Comparison of ENCODE assay signal across 8 mouse cellular contexts in the genomic region with DNA sequence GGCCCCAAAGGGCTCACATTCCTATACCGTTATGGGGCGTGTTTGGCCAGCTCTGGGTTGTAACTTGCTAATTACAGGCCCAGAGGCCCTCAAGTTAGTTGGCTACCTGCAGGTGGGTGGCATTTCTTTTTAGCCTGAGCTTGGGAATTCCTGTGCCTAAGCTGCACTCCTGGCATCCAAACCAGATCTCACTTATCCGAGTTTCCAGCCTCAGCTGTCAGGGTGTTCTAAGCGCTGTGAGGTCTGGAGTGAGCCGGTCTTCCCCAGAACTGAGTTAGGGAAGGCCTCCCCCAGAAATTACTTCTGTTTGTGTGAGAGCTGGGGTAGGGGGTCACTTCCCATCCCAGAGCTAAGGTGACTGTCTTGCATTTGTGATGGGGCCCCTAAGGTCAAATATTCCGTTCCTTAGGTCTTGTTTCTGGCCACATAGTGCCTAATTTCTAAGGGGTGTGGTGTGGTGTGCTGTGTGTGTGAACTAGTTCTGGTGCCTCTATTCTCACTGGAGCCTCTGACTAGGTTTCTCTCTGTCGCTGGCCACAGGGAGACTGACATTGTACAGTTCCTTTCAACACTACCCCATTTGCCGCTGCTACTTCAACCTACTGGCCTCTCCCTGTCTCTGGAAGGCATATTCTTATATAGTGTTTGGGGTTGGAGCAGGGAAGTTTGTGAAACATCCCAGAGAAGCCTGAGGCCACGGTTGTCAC. TPM values are rescaled to one million over a fixed set of nuclear protein-coding genes. Genes with fewer than 3 reads are reported as not detected.
A peak's percentile ranks its signal among the peaks of the same experiment; 100 is the strongest.
DNase-seq lines count a peak whose midpoint lies in the region; ATAC-seq and TF ChIP-seq lines count a peak whose summit lies in the region.

No protein-coding gene starts in this region.

- no peak for DNase-seq in left cerebral cortex, adult 2 months (ENCODE audit: extremely low spot score in 1 of 2, low spot score in 2 of 2)
- DNase-seq in left cerebral cortex, postnatal 10 days (ENCODE audit: extremely low spot score in 1 of 2, low spot score in 2 of 2): no peak
- DNase-seq in embryonic facial prominence, embryonic 11.5 days (ENCODE audit: low spot score): no peak
- DNase-seq in neural tube, embryonic 11.5 days (ENCODE audit: low spot score): no peak
- no peak for DNase-seq in left cerebral cortex, postnatal 36 days (ENCODE audit: low spot score in 2 of 2)
- no peak for DNase-seq in cerebellum, adult 9-10 months
- no peak for DNase-seq in kidney, postnatal 36 days

- no peak for ATAC-seq in embryonic facial prominence, embryonic 11.5 days (replicated peaks; ENCODE audit: insufficient number of reproducible peaks, low FRiP score, low TSS enrichment, low read depth)
- ATAC-seq in inflammation-experienced regulatory T-cells, adult 6 months: peak; percentile 14
- ATAC-seq in neural tube, embryonic 11.5 days (ENCODE audit: insufficient read depth, low FRiP score, low TSS enrichment): no peak

- H3K4me2 ChIP-seq in embryonic facial prominence, embryonic 11.5 days (ENCODE audit: low read depth, low read length): peak overlapping the region; percentile 68
- peak overlapping the region; percentile 68 for H3K4me2 ChIP-seq in neural tube, embryonic 11.5 days (ENCODE audit: low read depth)

- H3K27me3 ChIP-seq in embryonic facial prominence, embryonic 11.5 days (ENCODE audit: control insufficient read depth, insufficient read depth, low read length): no peaks in the 10 kb centered on the region
- no peaks in the 10 kb centered on the region for H3K27me3 ChIP-seq in neural tube, embryonic 11.5 days (ENCODE audit: control insufficient read depth, insufficient read depth, low read length)

- no peaks in the 10 kb centered on the region for H3K36me3 ChIP-seq in embryonic facial prominence, embryonic 11.5 days (replicated peaks; ENCODE audit: control insufficient read depth, insufficient read depth, low read depth, low read length)
- H3K36me3 ChIP-seq in neural tube, embryonic 11.5 days (ENCODE audit: control insufficient read depth, insufficient read depth, low read length): peaks cover 8% of the 10 kb centered on the region

- H3K4me3 ChIP-seq in left cerebral cortex, adult 2 months: peak overlapping the region; percentile 72
- H3K4me3 ChIP-seq in embryonic facial prominence, embryonic 11.5 days (ENCODE audit: low read depth, low read length): peak overlapping the region; percentile 95
- H3K4me3 ChIP-seq in neural tube, embryonic 11.5 days (ENCODE audit: low read depth, low read length): peak overlapping the region; percentile 80

- 13% methylated on average over 9 of the region's 9 CpGs for WGBS in embryonic facial prominence, embryonic 11.5 days
- WGBS in neural tube, embryonic 11.5 days: 13% methylated on average over 9 of the region's 9 CpGs

- no peaks in the 10 kb centered on the region for H3K9me3 ChIP-seq in embryonic facial prominence, embryonic 11.5 days (replicated peaks; ENCODE audit: control insufficient read depth, low read length)
- H3K9me3 ChIP-seq in neural tube, embryonic 11.5 days (ENCODE audit: control insufficient read depth, low read length): no peaks in the 10 kb centered on the region

- H3K9ac ChIP-seq in embryonic facial prominence, embryonic 11.5 days (replicated peaks; ENCODE audit: low read length): peak overlapping the region; percentile 100
- H3K9ac ChIP-seq in neural tube, embryonic 11.5 days (ENCODE audit: low read length): peak overlapping the region; percentile 97

- H3K4me1 ChIP-seq in embryonic facial prominence, embryonic 11.5 days (ENCODE audit: control insufficient read depth, insufficient read depth, low read length): no peaks in the 10 kb centered on the region; the same call in none of the 2 replicates
- peaks cover 18% of the 10 kb centered on the region; the same call in 1 of the 2 replicates for H3K4me1 ChIP-seq in neural tube, embryonic 11.5 days (ENCODE audit: control insufficient read depth, insufficient read depth, low read length)

- TF ChIP-seq CTCF in left cerebral cortex, adult 2 months (IDR thresholded peaks at IDR 0.05): no peak

- intact Hi-C loops in left cerebral cortex, adult 2 months (cut with DNase I): no loop called here
- intact Hi-C loops in left cerebral cortex, postnatal 10 days (cut with DNase I): no loop called here
- intact Hi-C loops in left cerebral cortex, postnatal 36 days (cut with DNase I): no loop called here

- peak overlapping the region; percentile 85 for H3K27ac ChIP-seq in left cerebral cortex, adult 2 months
- H3K27ac ChIP-seq in embryonic facial prominence, embryonic 11.5 days (replicated peaks; ENCODE audit: low read depth, low read length): peak overlapping the region; percentile 94
- H3K27ac ChIP-seq in neural tube, embryonic 11.5 days (ENCODE audit: low read depth, low read length): peak overlapping the region; percentile 89; the same call in 1 of the 2 replicates

RNA-seq across cellular contexts. Expression of a gene that starts 1.4 kb away (rescaled TPM):
- total RNA-seq in left cerebral cortex, adult 2 months (2021): 10 to 100 TPM; 37.4 to 42.2 TPM
- total RNA-seq in left cerebral cortex, postnatal 10 days (2021): 10 to 100 TPM; 39.2 to 40.3 TPM
- 117 and 118 TPM in 2 replicates for polyA plus RNA-seq in embryonic facial prominence, embryonic 11.5 days (2014; fragmentation: Nextera tagmentation; extraction: Ambion mirVana)
- polyA plus RNA-seq in inflammation-experienced regulatory T-cells, adult 6 months (2017; shearing (Covaris generic)): 100 to 1,000 TPM; 151 to 215 (median 154) TPM
- polyA plus RNA-seq in neural tube, embryonic 11.5 days (2014; fragmentation: Nextera tagmentation; extraction: Ambion mirVana): 107 and 109 TPM in 2 replicates
- 10 to 100 TPM; 49.2 to 53.5 TPM for total RNA-seq in left cerebral cortex, postnatal 36 days (2021)

RNA-seq across cellular contexts. Expression of a gene that starts 9.0 kb away (rescaled TPM):
- under 1 TPM; 0.61 to 1.00 TPM for total RNA-seq in left cerebral cortex, adult 2 months (2021)
- under 1 TPM; 0.36 to 0.41 TPM for total RNA-seq in left cerebral cortex, postnatal 10 days (2021)
- polyA plus RNA-seq in embryonic facial prominence, embryonic 11.5 days (2014; fragmentation: Nextera tagmentation; extraction: Ambion mirVana): 1.5 and 1.9 TPM in 2 replicates
- polyA plus RNA-seq in inflammation-experienced regulatory T-cells, adult 6 months (2017; shearing (Covaris generic)): under 1 TPM; 0.64 to 0.92 (median 0.91) TPM
- polyA plus RNA-seq in neural tube, embryonic 11.5 days (2014; fragmentation: Nextera tagmentation; extraction: Ambion mirVana): 1.2 TPM in 2 replicates
- total RNA-seq in left cerebral cortex, postnatal 36 days (2021): 1 to 10 TPM; 1.1 TPM

RNA-seq across cellular contexts. Expression of a gene that starts 34.1 kb away (rescaled TPM):
- total RNA-seq in left cerebral cortex, adult 2 months (2021): 10 to 100 TPM; 22.1 to 23.5 TPM
- total RNA-seq in left cerebral cortex, postnatal 10 days (2021): 10 to 100 TPM; 44.3 to 46.4 TPM
- polyA plus RNA-seq in embryonic facial prominence, embryonic 11.5 days (2014; fragmentation: Nextera tagmentation; extraction: Ambion mirVana): 25.9 and 28.2 TPM in 2 replicates
- polyA plus RNA-seq in inflammation-experienced regulatory T-cells, adult 6 months (2017; shearing (Covaris generic)): 10 to 100 TPM in 1 of 3 experiments, 1 to 10 TPM in 2; 7.5 to 11.0 (median 8.8) TPM
- 32.4 and 32.9 TPM in 2 replicates for polyA plus RNA-seq in neural tube, embryonic 11.5 days (2014; fragmentation: Nextera tagmentation; extraction: Ambion mirVana)
- 10 to 100 TPM; 24.9 to 27.0 TPM for total RNA-seq in left cerebral cortex, postnatal 36 days (2021)

RNA-seq across cellular contexts. Expression of a gene that starts 34.9 kb away (rescaled TPM):
- total RNA-seq in left cerebral cortex, adult 2 months (2021): 10 to 100 TPM; 19.9 to 21.5 TPM
- 10 to 100 TPM; 25.3 to 26.2 TPM for total RNA-seq in left cerebral cortex, postnatal 10 days (2021)
- 45.7 and 46.8 TPM in 2 replicates for polyA plus RNA-seq in embryonic facial prominence, embryonic 11.5 days (2014; fragmentation: Nextera tagmentation; extraction: Ambion mirVana)
- polyA plus RNA-seq in inflammation-experienced regulatory T-cells, adult 6 months (2017; shearing (Covaris generic)): 10 to 100 TPM; 17.8 to 18.5 (median 18.3) TPM
- polyA plus RNA-seq in neural tube, embryonic 11.5 days (2014; fragmentation: Nextera tagmentation; extraction: Ambion mirVana): 46.1 and 48.1 TPM in 2 replicates
- total RNA-seq in left cerebral cortex, postnatal 36 days (2021): 10 to 100 TPM; 21.6 to 22.9 TPM

RNA-seq across cellular contexts. Expression of a gene that starts 41.0 kb away (rescaled TPM):
- 10 to 100 TPM; 35.7 to 37.2 TPM for total RNA-seq in left cerebral cortex, adult 2 months (2021)
- total RNA-seq in left cerebral cortex, postnatal 10 days (2021): 10 to 100 TPM; 46.8 to 47.2 TPM
- polyA plus RNA-seq in embryonic facial prominence, embryonic 11.5 days (2014; fragmentation: Nextera tagmentation; extraction: Ambion mirVana): 66.2 and 67.3 TPM in 2 replicates
- 10 to 100 TPM; 16.9 to 24.2 (median 18.5) TPM for polyA plus RNA-seq in inflammation-experienced regulatory T-cells, adult 6 months (2017; shearing (Covaris generic))
- polyA plus RNA-seq in neural tube, embryonic 11.5 days (2014; fragmentation: Nextera tagmentation; extraction: Ambion mirVana): 67.1 and 68.7 TPM in 2 replicates
- 10 to 100 TPM; 29.4 to 40.0 TPM for total RNA-seq in left cerebral cortex, postnatal 36 days (2021)
